Mouse (Mus musculus) urinary bladder, postnatal 36 days (tissue): ENCODE data around the gene Tomm40.

Experiments
- DNase-seq, 2 experiments: peaks; one replicate each; pipeline ENCODE4 v3.0.0; 2022; ENCODE audit warnings: low spot score in 2 of 2, mixed read lengths in 1 of 2

Gene Tomm40

DNA sequence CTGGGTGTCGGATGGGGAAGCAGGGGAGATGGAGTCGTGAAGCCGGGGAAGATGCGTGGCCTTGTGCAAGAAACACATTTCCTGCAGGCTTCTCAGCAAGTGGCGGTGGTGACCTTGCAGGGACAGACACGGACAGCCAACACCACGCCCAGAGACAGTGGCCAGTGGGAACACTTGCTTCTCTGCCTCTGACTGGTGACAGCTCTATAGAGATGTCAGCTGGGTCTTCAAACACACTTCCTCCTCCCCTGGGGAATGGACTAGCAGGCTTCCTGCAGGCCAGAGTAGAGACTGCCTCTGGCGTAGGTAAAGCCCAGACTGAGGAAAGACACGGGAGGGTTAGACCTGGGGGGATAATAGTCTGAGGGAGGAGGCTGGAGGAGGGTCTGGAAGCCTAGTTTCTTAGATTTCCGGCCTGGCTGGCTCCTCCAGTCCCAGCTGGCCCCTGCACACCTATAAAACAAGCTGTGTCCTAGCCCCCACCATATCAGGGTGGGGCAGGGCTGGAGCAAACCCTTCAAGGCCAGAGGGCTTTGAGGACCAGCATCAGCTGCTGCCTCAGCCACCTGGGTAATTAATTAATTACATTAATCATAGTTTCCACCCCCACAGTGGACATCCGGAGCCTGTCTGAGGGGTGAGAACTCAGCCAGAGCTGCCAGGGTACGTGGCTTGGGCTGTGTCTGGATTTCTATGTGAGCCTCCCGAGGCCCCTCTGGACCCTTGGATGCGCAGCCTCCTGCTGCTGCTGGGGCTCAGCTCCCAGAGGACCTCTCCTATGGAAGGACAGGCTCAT, 29.6 kb upstream of the Tomm40 start:
- DNase-seq = peak in 1 of 2 experiments; percentile 31

- DNase-seq = no peak
Observed at GRCm38 (mm10) chr7:19743791-19744190, 28.6 kb upstream of the Tomm40 start.

DNA sequence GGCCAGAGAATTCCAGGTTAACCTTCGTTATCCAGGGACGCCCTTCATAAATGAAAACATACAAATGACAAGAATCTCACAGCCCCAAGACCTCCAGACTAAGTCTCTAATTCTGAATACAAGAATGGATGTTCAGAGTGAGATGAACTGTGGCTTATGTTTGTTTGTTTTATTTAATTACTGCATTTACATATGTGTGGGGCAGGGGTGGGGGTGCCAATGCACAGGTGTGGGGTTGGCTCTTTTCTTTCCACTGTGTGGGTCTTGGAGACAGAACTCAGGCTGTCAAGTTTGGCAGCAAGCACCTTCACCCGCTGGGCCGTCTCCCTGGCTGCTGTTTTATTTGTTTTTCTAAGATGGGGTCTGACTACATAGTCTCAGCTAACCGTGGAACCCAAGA, 27.2 kb upstream of the Tomm40 start:
- no peak for DNase-seq

DNA sequence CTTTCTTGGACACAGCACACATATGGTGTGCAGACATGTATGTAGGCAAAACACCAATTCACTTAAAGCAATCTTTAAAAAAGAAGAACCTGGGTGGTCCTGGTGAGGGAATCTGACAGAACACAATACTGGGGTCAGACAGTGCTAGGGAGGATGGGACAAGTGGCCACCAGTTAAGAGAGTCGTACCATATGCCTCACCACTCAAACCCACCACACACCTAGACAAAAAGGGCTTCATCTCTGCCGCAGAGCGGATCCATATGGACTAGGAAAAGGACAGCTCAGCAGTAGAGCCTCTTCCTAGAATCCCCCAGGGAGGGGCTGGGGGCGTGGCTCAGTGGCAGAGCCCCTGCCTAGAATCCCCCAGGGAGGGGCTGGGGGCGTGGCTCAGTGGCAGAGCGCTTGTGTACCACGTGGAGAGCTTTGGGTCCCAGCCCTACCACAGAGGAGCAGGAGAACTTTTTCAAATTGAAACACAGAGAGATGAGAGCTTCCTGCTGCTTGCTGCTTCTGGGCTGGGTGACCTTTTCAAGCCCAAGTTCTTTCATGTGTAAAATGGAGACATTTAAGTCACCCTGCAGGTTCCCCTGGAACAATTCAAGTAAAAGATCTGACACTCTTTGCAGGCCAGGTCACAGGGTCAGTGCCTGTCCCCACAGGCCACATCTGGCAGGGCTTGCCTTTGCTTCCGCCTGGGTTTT, 26.2 kb upstream of the Tomm40 start:
- DNase-seq = peak in 1 of 2 experiments; percentile 27

DNA sequence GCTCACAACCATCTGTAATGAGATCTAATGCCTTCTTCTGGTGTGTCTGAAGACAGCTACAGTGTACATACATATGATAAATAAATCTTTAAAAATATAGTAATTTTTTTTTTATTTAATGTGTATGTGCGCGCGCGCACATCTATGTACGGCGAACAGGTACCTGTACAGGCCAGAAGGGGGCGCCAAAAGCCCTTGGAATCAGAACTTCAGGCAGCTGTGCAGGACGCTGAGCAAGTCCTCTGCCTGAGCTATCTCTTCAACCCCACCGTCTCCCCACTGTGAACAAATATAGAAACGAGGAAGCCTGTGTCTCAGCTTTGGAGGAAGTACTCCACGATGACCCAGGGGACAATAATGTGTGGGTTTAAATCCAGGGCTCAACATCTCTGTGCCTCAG, 25.0 kb upstream of the Tomm40 start:
- DNase-seq = no peak

DNA sequence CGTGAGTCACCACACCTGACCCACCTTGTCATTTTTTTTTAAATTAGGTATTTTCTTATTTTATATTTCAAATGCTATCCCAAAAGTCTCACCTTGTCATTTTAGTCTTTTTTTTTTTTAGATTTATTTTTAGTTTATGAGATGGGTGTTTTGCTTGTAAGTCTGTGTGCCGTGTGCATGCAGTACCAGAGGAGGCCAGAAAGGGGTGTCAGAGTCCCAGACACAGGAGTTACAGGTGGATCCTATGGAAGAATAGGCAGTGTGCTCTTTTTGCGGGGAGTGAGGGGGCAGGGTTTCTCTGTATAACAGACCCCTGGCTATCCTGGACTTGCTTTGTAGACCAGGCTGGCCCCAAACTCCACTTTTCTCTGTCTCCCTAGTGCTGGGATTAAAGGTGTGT, 23.5 kb upstream of the Tomm40 start:
- no peak for DNase-seq

- DNase-seq = no peak
Observed at GRCm38 (mm10) chr7:19736389-19737057, 21.3 kb upstream of the Tomm40 start.

GRCm38 (mm10) chr7:19734178-19734666, 19.0 kb upstream of the Tomm40 start:
- DNase-seq = no peak

DNA sequence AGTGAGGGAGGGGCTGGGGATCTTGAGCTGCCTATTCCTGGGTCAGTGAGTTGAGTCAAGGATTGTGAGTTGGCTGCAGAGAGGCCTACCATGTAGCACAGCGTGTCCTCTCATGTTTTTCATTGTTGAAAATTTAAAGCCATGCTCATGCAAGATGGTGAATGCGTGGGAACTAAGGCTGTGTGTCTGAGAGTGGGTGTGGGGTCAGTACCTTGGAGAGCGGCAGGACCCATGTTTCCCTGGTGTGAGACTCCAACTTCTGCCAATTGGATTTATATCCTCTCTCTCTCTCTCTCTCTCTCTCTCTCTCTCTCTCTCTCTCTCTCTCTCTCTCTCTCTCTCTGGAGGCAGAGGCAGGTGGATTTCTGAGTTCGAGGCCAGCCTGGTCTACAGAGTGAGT, 11.3 kb upstream of the Tomm40 start:
- no peak for DNase-seq

DNA sequence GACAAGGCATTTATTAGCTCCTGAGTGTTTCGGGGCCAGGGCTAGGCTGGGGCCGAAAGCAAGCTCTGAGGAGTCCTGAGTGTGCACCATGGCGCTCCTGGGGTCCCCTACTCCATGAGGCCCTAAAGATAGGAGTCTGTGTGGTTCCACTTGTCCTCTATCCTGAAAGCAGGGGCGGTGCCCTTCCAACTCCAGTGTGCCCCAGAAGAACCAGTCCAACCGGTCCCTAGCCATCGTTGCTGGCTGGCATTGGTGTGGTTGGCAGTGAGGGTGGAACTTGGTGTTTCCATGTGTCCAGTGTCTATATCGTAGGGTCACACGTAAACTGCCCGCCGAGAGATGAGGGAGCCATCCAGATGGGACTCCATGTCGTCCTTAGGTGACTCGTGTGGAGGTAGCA, 8.9 kb upstream of the Tomm40 start:
- DNase-seq = peak; percentile 68 to 78

DNA sequence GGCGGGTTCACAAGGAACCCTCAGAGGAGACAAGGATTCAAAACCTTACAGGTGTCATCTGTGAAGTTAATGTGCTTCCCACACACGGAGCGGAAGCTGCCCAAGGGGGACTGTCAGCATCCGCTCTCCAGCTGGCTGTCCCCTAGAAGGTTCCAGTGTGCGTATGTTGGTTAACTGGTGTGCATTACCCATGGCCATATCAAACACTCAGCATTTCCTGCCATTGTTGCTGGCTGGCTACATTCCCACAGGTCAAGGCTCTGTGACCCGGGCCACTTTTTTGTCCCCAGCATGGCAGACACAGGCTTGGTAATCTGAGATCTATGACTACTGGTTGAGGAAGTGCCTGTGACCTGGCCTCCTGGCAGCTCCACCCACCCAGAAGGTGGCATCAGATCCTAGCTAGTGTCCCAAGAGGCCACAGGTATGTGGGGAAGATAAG, 7.5 kb upstream of the Tomm40 start:
- DNase-seq = peak in 1 of 2 experiments; percentile 44

DNA sequence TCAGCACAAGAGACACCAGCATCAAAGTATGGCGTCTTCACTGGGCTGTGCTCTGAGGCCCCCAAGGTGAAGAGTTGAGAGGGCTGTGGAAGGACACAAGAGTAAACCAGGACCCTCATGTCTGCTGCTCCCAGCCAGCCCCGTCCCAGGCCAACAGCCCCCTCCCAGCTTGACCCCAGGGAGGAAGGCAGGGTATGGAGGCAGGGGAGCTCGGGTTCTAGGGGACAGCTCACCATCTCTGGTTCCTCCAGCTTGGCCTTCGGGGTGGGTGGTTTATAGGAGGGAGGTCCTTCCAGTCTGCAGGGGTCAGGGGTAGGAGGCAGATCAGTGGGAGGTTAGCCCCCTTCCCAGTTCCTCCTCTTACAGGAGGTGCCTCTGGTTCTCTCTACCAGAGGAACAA, 4.0 kb upstream of the Tomm40 start:
- DNase-seq = no peak

DNA sequence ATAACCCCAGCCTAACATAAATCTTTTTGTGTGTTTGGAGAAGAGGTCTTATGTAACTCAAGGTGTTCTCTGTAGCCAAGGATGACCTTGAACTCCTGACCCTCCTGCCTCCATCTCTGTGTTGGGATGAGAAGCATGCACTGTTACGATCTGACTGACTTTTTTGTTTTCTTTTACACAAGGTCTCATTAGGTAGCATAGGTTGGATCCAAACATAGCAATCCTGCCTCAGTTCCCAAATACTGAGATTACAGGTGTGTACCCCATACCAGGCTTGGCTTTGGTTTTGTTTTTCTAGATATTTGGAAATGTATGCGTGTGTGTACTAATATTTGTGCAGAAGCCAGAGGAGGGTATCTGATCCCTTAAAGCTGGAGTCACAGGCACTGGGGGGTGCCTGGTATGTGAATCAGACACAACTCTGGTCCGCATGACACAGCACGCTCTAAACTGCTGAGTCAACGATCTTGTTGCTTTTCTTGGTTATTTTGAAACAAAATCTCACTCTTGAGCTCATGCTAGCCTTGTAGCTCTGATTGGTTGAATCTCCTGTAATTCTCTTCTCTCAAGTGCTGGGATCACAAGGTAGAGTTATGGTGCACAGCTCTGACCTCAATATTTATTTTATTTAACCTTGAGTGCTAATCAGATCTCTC, 3.2 kb upstream of the Tomm40 start:
- no peak for DNase-seq

DNA sequence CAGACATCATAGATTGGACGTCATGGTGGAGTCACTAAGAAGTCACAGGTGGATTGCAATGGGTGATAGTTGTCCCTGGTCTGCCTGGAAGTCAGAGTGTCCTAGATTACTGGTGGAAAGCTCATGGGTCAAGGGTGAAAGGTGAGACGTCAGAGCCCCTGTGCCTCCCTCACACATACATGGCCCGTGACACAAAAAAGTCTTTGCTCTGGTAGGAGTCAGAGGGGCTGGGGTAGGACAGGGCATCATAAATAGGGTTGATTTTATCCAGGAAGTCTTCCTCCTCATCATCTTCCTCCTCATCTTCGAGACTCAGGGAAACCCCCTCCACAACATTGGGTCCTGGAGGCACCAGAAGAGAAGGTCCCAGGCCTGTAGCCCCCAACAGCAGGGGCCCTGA, 2.1 kb upstream of the Tomm40 start:
- DNase-seq = no peak

- no peak for DNase-seq
Observed at GRCm38 (mm10) chr7:19716822-19717221, 1.6 kb upstream of the Tomm40 start.

- no peak for DNase-seq
Observed at GRCm38 (mm10) chr7:19716055-19716682, 931 bp upstream of the Tomm40 start.

- no peak for DNase-seq
Observed at GRCm38 (mm10) chr7:19714836-19715235, 402 bp downstream of the Tomm40 start.

- DNase-seq = no peak
Observed at GRCm38 (mm10) chr7:19713598-19713997, 1.6 kb downstream of the Tomm40 start.

DNA sequence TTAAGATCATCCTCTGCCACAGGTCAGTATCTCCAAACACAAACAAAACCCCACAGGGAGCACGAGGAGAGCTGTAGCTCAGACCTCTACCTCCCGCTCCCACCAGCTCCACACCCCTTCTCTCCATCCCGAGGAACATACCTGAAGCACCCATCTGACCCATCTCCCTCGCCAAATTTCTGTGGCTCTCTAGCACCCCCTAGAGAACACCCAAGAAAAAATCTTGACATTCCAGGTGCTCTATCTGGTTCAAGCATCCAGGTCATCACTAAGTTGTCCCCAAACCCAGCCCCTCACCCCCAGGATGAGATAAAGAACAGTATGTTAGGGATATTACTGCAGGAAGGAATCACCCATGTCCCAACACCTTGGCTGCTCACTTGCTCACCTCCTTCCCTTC, 2.0 kb downstream of the Tomm40 start:
- DNase-seq = no peak

GRCm38 (mm10) chr7:19712414-19712813, 2.8 kb downstream of the Tomm40 start:
- DNase-seq = no peak

GRCm38 (mm10) chr7:19710650-19711049, 4.6 kb downstream of the Tomm40 start:
- no peak for DNase-seq
